Mouse (Mus musculus) forebrain, embryonic 12.5 days (tissue): ENCODE measurements around the gene Gm28047. TPM values are rescaled to one million over a fixed set of nuclear protein-coding genes. Genes with fewer than 3 reads are reported as not detected.
A peak's percentile ranks its signal among the peaks of the same experiment; 100 is the strongest.

Source experiments
- ATAC-seq: fragments of 200-750 bp; cut with Nextera tagmentation; 2 replicates; pipeline ENCODE4 v1.8.0; 2017; ENCODE audit warnings: moderate TSS enrichment; ENCODE audit not compliant: low FRiP score
- H3K27ac ChIP-seq: fragments of 300-500 bp; sonication (generic); 2 replicates; pipeline ENCODE4 v1.5.1; 2016; ENCODE audit warnings: mild to moderate bottlenecking
- H3K27me3 ChIP-seq: fragments of 300-500 bp; sonication (generic); 2 replicates; pipeline ENCODE4 v1.6.1; 2016; ENCODE audit warnings: mild to moderate bottlenecking
- H3K36me3 ChIP-seq: fragments of 300-500 bp; sonication (generic); replicated peaks from 2 replicates; pipeline ENCODE4 v1.6.1; 2016; ENCODE audit warnings: mild to moderate bottlenecking
- H3K4me1 ChIP-seq: fragments of 300-500 bp; sonication (generic); 2 replicates; pipeline ENCODE4 v1.6.1; 2016
- H3K4me2 ChIP-seq: fragments of 300-500 bp; sonication (generic); 2 replicates; pipeline ENCODE4 v1.6.1; 2016; ENCODE audit warnings: mild to moderate bottlenecking, moderate library complexity
- H3K4me3 ChIP-seq: fragments of 300-500 bp; sonication (generic); replicated peaks from 2 replicates; pipeline ENCODE4 v1.5.1; 2016; ENCODE audit warnings: mild to moderate bottlenecking
- H3K9ac ChIP-seq: fragments of 300-500 bp; sonication (generic); 2 replicates; pipeline ENCODE4 v1.6.1; 2016; ENCODE audit warnings: mild to moderate bottlenecking
- H3K9me3 ChIP-seq: fragments of 300-500 bp; sonication (generic); 2 replicates; pipeline ENCODE4 v1.6.1; 2016
- WGBS: fragments of 180-500 bp; shearing (Covaris S2); methylation state at CpG from one replicate; pipeline ENCODE4 v1.1.7; 2016; 5-methylcytosine and 5-hydroxymethylcytosine counted together
- polyA plus RNA-seq: library from polyadenylated mRNA; unstranded; fragments of >200 nt; fragmentation: Nextera tagmentation; extraction: Ambion mirVana; gene quantifications from 2 replicates; pipeline ENCODE4 v1.2.1, GENCODE M21; 2016

Gene Gm28047
- polyA plus RNA-seq, 1 experiment from 2014 or later, result not detected

GRCm38 (mm10) chr15:102517631-102517975 is 107.3 kb downstream of the Gm28047 start:
- H3K4me1 ChIP-seq, result peaks cover 55% of the 10 kb centered on the region
- H3K4me2 ChIP-seq, result peak overlapping the region; percentile 64
- H3K27me3 ChIP-seq, result no peaks in the 10 kb centered on the region
- H3K9ac ChIP-seq, result peak overlapping the region; percentile 87; the same call in 1 of the 2 replicates
- H3K4me3 ChIP-seq, result peak overlapping the region; percentile 72
- H3K36me3 ChIP-seq, result peaks cover 22% of the 10 kb centered on the region
- no peak for ATAC-seq
- peak overlapping the region; percentile 92 for H3K27ac ChIP-seq
- WGBS, result under 1% methylated on average over 10 of the region's 10 CpGs
- H3K9me3 ChIP-seq, result no peaks in the 10 kb centered on the region

DNA sequence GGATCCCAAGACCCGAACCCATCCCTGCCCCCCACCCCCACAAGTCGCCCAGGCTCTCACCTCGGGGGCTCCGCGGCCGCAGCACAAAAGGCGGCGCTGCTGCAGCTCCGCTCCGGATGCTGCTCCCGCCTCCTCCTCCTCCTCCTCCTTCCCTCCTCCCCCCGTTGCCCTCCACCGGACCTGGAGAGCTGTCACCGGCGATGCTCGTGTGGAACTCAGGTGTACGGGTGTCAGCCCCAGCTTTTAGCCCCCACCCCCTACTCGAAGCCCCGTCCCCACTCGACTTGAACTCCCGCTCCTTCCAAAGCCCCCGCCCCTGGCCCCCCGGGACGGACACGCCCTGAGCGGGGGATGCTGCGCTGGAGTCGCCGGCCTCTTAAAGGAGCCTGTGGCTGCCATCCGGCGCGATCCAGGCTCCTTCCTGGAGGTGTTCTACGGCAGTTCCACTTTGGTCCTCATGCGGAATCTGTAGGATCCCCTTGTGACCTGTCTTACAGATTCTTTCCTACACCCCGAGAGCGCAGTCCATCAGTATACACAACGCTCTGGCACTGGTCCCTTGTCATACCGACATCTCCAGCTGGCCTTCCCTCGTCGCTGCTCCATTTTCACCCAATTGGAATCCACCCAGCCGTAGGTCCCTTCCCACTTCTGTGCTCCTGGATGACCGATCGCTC is 108.0 kb downstream of the Gm28047 start, which contains the start of gene Map3k12:
Map3k12 (minus strand) TSS at position 337 of the 677 bp plus-strand sequence.
- ATAC-seq, result peak; percentile 25
- Histone ChIP-seq H3K27me3 (no peaks in the 10 kb centered on the region), H3K4me2 (peak within 1 kb of the TSS; percentile 64), H3K36me3 (peaks cover 14% of the 10 kb centered on the region), H3K4me1 (peaks cover 62% of the 10 kb centered on the region), H3K4me3 (peak within 1 kb of the TSS; percentile 72), H3K9me3 (no peaks in the 10 kb centered on the region), H3K9ac (peak within 1 kb of the TSS; percentile 87), H3K27ac (peak within 1 kb of the TSS; percentile 99)
- WGBS, result under 1% methylated on average over 43 of the region's 43 CpGs

GRCm38 (mm10) chr15:102516293-102516692 is 108.6 kb downstream of the Gm28047 start:
- H3K9ac ChIP-seq, result peak overlapping the region; percentile 87
- WGBS, result 0% methylated on average over 11 of the region's 12 CpGs
- H3K9me3 ChIP-seq, result no peaks in the 10 kb centered on the region
- H3K4me1 ChIP-seq, result peaks cover 68% of the 10 kb centered on the region
- peaks cover 9% of the 10 kb centered on the region for H3K36me3 ChIP-seq
- peak overlapping the region; percentile 64 for H3K4me2 ChIP-seq
- H3K27ac ChIP-seq, result peak overlapping the region; percentile 92
- peak overlapping the region; percentile 72 for H3K4me3 ChIP-seq
- ATAC-seq, result no peak
- no peaks in the 10 kb centered on the region for H3K27me3 ChIP-seq

DNA sequence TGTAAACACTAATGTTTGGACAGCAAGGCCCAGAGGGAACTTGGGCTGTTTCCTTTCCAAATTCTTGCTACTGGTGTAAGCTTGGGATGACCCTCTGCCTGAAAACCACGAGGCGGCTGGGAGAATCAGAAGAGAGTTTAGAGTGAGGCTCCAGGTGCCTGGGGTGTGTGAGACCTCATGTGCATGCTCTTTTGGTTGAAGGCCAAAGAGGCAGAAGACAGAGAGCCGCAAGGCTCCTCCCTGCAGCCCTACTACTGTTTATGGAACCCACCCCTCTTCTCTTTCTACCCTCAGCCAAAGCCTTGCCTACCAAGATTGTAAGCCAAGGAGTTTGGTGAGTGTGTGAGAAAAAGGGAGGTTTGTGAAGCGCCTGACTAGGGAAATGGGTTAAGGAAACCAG is 109.1 kb downstream of the Gm28047 start:
- Histone ChIP-seq H3K27me3 (no peaks in the 10 kb centered on the region), H3K9me3 (no peaks in the 10 kb centered on the region), H3K4me1 (peaks cover 73% of the 10 kb centered on the region), H3K27ac (peak overlapping the region; percentile 92), H3K36me3 (peaks cover 4% of the 10 kb centered on the region), H3K9ac (peak overlapping the region; percentile 87), H3K4me3 (peak overlapping the region; percentile 72), H3K4me2 (peak overlapping the region; percentile 64)
- ATAC-seq, result no peak
- WGBS, result 45% methylated on average over 4 of the region's 4 CpGs

DNA sequence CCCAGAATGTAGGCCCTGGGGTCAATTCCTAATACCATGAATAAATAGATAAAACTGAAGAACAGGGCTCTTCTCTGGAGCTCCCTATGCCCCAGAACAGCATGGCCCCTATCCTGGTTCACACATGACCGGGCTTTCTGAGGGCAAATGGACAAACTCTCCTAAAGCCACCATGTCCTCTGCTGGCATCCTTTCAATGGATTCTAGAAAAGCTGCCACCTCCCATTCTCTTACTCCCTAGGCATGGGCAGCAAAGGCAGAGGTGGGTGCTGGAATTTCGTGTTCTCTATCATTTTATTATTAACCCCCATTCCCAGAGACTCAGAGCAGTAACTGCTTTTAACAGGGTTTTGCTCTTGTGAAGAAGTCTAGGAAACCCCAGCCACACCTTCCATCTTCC is 109.6 kb downstream of the Gm28047 start:
- Histone ChIP-seq H3K4me3 (peak overlapping the region; percentile 72; the same call in 1 of the 2 replicates), H3K4me2 (peak overlapping the region; percentile 64), H3K36me3 (no peaks in the 10 kb centered on the region), H3K9me3 (no peaks in the 10 kb centered on the region), H3K27me3 (no peaks in the 10 kb centered on the region), H3K27ac (0 out of 2 replicates have a peak overlapping the region, but pooled peaks have one; percentile 92), H3K9ac (0 out of 2 replicates have a peak overlapping the region, but pooled peaks have one; percentile 87), H3K4me1 (peaks cover 77% of the 10 kb centered on the region)
- no peak for ATAC-seq
- 89% methylated on average over 2 of the region's 2 CpGs for WGBS

- Histone ChIP-seq H3K27me3 (no peaks in the 10 kb centered on the region), H3K36me3 (0 out of 2 replicates have a peak, but pooled peaks cover 4% of the 10 kb centered on the region), H3K4me3 (no peak overlapping the region), H3K9me3 (no peaks in the 10 kb centered on the region), H3K4me1 (peaks cover 78% of the 10 kb centered on the region), H3K27ac (no peak overlapping the region), H3K4me2 (no peak overlapping the region), H3K9ac (0 out of 2 replicates have a peak overlapping the region, but pooled peaks have one; percentile 30)
- no peak for ATAC-seq
- 84% methylated on average over 3 of the region's 3 CpGs for WGBS
Observed at GRCm38 (mm10) chr15:102513004-102513403, 111.9 kb downstream of the Gm28047 start.

DNA sequence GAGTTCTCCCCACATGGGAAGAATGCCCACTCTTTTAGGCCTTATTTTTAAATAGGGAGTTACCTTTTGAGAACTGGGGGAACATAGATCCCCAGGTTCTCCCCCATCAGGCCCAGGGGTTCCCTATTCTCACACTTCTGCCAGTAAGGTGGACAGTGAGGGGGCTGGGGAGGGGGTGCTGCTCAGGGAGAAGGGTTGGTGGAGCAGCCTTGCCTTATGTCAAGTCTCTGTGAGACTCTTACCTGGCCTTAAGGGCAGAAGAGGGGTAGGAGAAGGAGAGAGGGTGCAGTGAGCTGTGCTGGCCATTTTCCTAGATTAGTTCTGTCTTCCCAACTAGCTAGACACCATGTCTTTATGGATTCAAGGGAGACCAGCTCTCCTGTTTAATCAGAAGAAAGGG is 112.4 kb downstream of the Gm28047 start:
- peak overlapping the region; percentile 30; the same call in 1 of the 2 replicates for H3K9ac ChIP-seq
- peak overlapping the region; percentile 90 for H3K27ac ChIP-seq
- peaks cover 9% of the 10 kb centered on the region for H3K36me3 ChIP-seq
- no peak for ATAC-seq
- H3K9me3 ChIP-seq, result no peaks in the 10 kb centered on the region
- H3K4me3 ChIP-seq, result no peak overlapping the region
- peaks cover 78% of the 10 kb centered on the region for H3K4me1 ChIP-seq
- H3K27me3 ChIP-seq, result no peaks in the 10 kb centered on the region
- H3K4me2 ChIP-seq, result 0 out of 2 replicates have a peak overlapping the region, but pooled peaks have one; percentile 71

DNA sequence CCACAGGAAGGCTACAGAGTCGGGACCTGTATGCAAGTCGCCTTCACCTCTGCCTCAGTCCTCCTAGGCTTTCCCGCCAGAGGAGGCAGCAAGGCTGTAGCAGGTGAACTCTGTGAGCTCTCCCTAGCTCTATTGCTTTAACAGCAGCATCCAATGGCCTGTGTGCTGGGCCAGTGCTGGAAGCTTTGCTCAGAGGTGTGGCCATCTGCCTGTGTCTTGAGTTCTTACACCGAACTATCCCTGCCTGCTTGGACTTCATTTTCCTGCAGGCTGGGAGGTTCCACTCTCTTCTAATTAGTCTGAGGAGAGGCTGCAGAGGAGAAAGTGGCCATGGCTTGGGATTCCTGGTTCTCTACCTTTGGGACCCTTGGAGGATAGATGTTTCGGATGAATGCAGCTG is 112.9 kb downstream of the Gm28047 start:
- peaks cover 73% of the 10 kb centered on the region for H3K4me1 ChIP-seq

DNA sequence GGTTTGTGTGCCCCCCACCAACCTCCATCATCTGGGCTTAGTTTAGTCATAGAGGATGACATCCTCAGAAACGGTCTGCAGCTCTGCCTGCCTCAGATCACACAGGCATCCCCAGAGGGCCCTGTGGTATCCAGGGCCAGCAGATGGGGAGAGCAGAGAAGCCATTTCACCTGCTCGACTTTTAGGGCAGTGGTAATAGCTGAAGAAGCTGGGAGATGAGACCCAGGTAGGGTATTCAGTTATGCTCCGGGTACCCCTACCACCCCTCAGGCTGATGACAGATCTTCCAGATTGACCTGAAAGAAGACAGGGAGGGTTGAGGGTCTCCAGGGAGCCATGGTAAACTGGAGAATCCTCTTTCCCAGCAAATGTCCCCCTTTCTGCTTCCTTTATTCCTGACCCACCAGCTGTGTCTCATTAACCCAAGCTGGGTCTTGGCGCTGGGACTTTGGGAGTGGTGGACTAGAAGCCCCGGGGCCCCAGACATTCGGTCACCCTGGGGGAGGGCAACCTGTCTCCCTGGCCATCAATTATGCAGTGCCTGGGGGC is 113.5 kb downstream of the Gm28047 start:
- Histone ChIP-seq H3K36me3 (peaks cover 12% of the 10 kb centered on the region), H3K9ac (peak overlapping the region; percentile 30; the same call in 1 of the 2 replicates), H3K27me3 (no peaks in the 10 kb centered on the region), H3K27ac (peak overlapping the region; percentile 90), H3K4me1 (peaks cover 71% of the 10 kb centered on the region), H3K4me3 (peak overlapping the region; percentile 59; the same call in 1 of the 2 replicates), H3K4me2 (peak overlapping the region; percentile 71), H3K9me3 (no peaks in the 10 kb centered on the region)
- 15% methylated on average over 6 of the region's 6 CpGs for WGBS
- no peak for ATAC-seq

More for the DNA sequence above, 112.9 kb downstream of the Gm28047 start:
- H3K27ac ChIP-seq, result peak overlapping the region; percentile 90
- 33% methylated on average over 5 of the region's 5 CpGs for WGBS
- no peaks in the 10 kb centered on the region for H3K9me3 ChIP-seq
- peak overlapping the region; percentile 71 for H3K4me2 ChIP-seq
- no peak for ATAC-seq
- H3K27me3 ChIP-seq, result no peaks in the 10 kb centered on the region
- H3K4me3 ChIP-seq, result 0 out of 2 replicates have a peak overlapping the region, but pooled peaks have one; percentile 4
- H3K9ac ChIP-seq, result peak overlapping the region; percentile 30
- peaks cover 12% of the 10 kb centered on the region for H3K36me3 ChIP-seq

DNA sequence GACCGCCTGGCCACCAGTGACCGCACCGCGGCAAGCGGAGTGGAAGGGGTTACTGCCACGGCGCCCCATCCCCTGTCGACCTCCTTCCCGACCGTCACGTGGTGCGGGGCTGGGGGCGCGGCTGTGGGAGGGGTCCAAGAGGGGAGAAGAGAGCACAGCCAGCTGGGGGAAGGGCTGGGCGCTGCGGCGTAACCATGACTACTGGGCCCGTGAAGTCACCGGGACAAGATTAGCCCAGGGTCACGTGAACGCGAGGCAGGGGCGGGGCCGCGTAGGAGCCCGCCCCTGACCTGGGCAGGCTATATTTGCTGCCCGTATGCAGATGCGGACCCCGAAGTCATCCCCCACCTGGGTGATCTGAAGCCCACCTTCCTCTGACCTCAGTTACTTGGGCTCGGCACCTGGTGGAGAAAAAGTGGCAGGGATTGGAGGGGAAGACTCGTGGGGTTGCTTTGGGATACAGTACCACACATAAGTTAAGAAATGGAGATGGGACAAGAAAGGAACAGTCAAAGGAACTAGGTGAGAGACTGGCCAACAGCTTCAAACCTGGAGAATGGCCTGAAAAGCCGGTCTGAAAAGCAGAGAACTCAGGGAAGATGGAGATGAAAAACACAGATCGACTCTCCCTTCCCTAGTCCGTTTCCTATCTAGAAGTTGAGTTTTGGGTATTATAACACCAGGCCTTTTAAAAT is 114.1 kb downstream of the Gm28047 start:
- Histone ChIP-seq H3K27me3 (no peaks in the 10 kb centered on the region), H3K4me2 (peak overlapping the region; percentile 71), H3K4me1 (peaks cover 66% of the 10 kb centered on the region), H3K9me3 (no peaks in the 10 kb centered on the region), H3K27ac (peak overlapping the region; percentile 90), H3K9ac (peak overlapping the region; percentile 72), H3K4me3 (peak overlapping the region; percentile 59), H3K36me3 (peaks cover 12% of the 10 kb centered on the region)
- 3% methylated on average over 34 of the region's 34 CpGs for WGBS
- peak; percentile 96 for ATAC-seq

DNA sequence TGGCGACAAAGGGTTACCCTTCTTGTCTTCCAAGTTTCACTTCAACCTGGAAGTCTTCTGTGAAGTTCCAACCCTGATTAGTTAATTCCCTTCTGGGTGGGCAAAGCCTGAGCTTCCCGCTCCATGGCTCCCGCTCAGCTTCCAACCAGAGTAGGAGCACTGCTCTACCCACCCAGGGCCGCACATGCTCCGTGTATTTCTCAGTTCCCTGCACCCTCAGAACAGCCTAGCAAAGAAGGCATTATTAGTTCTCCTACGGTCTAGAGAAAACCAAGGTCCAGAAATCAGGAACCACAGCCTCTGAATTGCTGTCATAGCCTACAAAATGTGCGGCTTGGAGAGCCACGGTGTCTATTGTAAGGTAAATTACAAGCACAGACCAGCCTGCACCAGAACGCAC is 114.8 kb downstream of the Gm28047 start:
- Histone ChIP-seq H3K4me2 (peak overlapping the region; percentile 71), H3K4me3 (peak overlapping the region; percentile 59), H3K4me1 (peaks cover 59% of the 10 kb centered on the region), H3K36me3 (peaks cover 19% of the 10 kb centered on the region), H3K27me3 (no peaks in the 10 kb centered on the region), H3K27ac (peak overlapping the region; percentile 90), H3K9me3 (no peaks in the 10 kb centered on the region), H3K9ac (peak overlapping the region; percentile 72)
- ATAC-seq, result peak; percentile 57
- WGBS, result 6% methylated on average over 9 of the region's 9 CpGs

GRCm38 (mm10) chr15:102508336-102508735 is 116.5 kb downstream of the Gm28047 start:
- Histone ChIP-seq H3K4me3 (no peak overlapping the region), H3K27me3 (no peaks in the 10 kb centered on the region), H3K36me3 (peaks cover 36% of the 10 kb centered on the region), H3K9ac (no peak overlapping the region), H3K4me1 (peaks cover 44% of the 10 kb centered on the region), H3K4me2 (no peak overlapping the region), H3K27ac (no peak overlapping the region), H3K9me3 (no peaks in the 10 kb centered on the region)
- ATAC-seq, result no peak
- WGBS, result 90% methylated on average over 3 of the region's 3 CpGs
